Mouse (Mus musculus): Measurements from ENCODE around the gene Mrps12.

Mrps12 gene

GRCm38 (mm10) chr7:28700269-28700668, 41.4 kb downstream of the Mrps12 start:
- no peak for DNase-seq

GRCm38 (mm10) chr7:28697277-28697676, 44.3 kb downstream of the Mrps12 start:
- no peak for DNase-seq

GRCm38 (mm10) chr7:28694966-28695511, 46.6 kb downstream of the Mrps12 start:
- peak; percentile 43 for DNase-seq

- DNase-seq, result peak; percentile 69
These were observed 47.2 kb downstream of the Mrps12 start for GRCm38 (mm10) chr7:28694423-28694822.

- DNase-seq, result peak; percentile 96
These were observed 48.2 kb downstream of the Mrps12 start for GRCm38 (mm10) chr7:28693321-28693966.

GRCm38 (mm10) chr7:28692545-28693320, 48.9 kb downstream of the Mrps12 start, which contains the start of gene Fbxo27:
Gene Fbxo27 (plus strand): TSS chr7:28692849.
- no peak for DNase-seq

GRCm38 (mm10) chr7:28691075-28691474, 50.5 kb downstream of the Mrps12 start:
- no peak for DNase-seq

Measured in thymus, postnatal 4 days (tissue).